Mouse (Mus musculus): ENCODE measurements around the gene Mast4. TPM values are rescaled to one million over a fixed set of nuclear protein-coding genes. Genes with fewer than 3 reads are reported as not detected.

The Mast4 gene
- polyA plus RNA-seq, 1 experiment from 2014 or later = 21.5 TPM

GRCm38 (mm10) chr13:103115116-103115515, 219.2 kb downstream of the Mast4 start:
- DNase-seq (ENCODE audit: low spot score) = no peak
- no peaks in the 10 kb centered on the region for H3K27me3 ChIP-seq (ENCODE audit: low read depth, poor library complexity, severe bottlenecking)
- H3K9me3 ChIP-seq (replicated peaks) = no peaks in the 10 kb centered on the region
- no peak overlapping the region for H3K4me3 ChIP-seq
- H3K27ac ChIP-seq = no peak overlapping the region
- 92% methylated on average over 4 of the region's 4 CpGs for WGBS
- no peaks in the 10 kb centered on the region for H3K36me3 ChIP-seq
- H3K4me1 ChIP-seq = peaks cover 15% of the 10 kb centered on the region

- H3K4me3 ChIP-seq = no peak overlapping the region
- H3K27ac ChIP-seq = no peak overlapping the region
- H3K36me3 ChIP-seq = no peaks in the 10 kb centered on the region
- H3K27me3 ChIP-seq (ENCODE audit: low read depth, poor library complexity, severe bottlenecking) = no peaks in the 10 kb centered on the region
- no peak for DNase-seq (ENCODE audit: low spot score)
- 68% methylated on average over 5 of the region's 5 CpGs for WGBS
- H3K9me3 ChIP-seq (replicated peaks) = no peaks in the 10 kb centered on the region
- H3K4me1 ChIP-seq = peaks cover 15% of the 10 kb centered on the region
Observed at GRCm38 (mm10) chr13:103114274-103114673, 220.0 kb downstream of the Mast4 start.

- DNase-seq (ENCODE audit: low spot score) = peak; percentile 86
Observed at GRCm38 (mm10) chr13:103109872-103110271, 224.4 kb downstream of the Mast4 start.

GRCm38 (mm10) chr13:103107362-103107761, 226.9 kb downstream of the Mast4 start:
- H3K4me1 ChIP-seq = peaks cover 19% of the 10 kb centered on the region
- 90% methylated on average over 5 of the region's 5 CpGs for WGBS
- H3K27me3 ChIP-seq (ENCODE audit: low read depth, poor library complexity, severe bottlenecking) = no peaks in the 10 kb centered on the region
- H3K36me3 ChIP-seq = no peaks in the 10 kb centered on the region
- no peak for DNase-seq (ENCODE audit: low spot score)
- H3K9me3 ChIP-seq (replicated peaks) = no peaks in the 10 kb centered on the region
- H3K27ac ChIP-seq = no peak overlapping the region
- H3K4me3 ChIP-seq = no peak overlapping the region

More at GRCm38 (mm10) chr13:103109872-103110271, 224.4 kb downstream of the Mast4 start:
- Histone ChIP-seq H3K27me3 (ENCODE audit: low read depth, poor library complexity, severe bottlenecking) (no peaks in the 10 kb centered on the region), H3K27ac (no peak overlapping the region), H3K4me1 (peaks cover 19% of the 10 kb centered on the region), H3K9me3 (replicated peaks) (no peaks in the 10 kb centered on the region), H3K4me3 (no peak overlapping the region), H3K36me3 (no peaks in the 10 kb centered on the region)
- WGBS = 37% methylated on average over 10 of the region's 10 CpGs

GRCm38 (mm10) chr13:103102598-103102997, 231.7 kb downstream of the Mast4 start:
- Histone ChIP-seq H3K4me1 (peaks cover 15% of the 10 kb centered on the region), H3K4me3 (no peak overlapping the region), H3K9me3 (replicated peaks) (no peaks in the 10 kb centered on the region), H3K36me3 (no peaks in the 10 kb centered on the region), H3K27me3 (ENCODE audit: low read depth, poor library complexity, severe bottlenecking) (peaks cover 11% of the 10 kb centered on the region), H3K27ac (no peak overlapping the region)
- no peak for DNase-seq (ENCODE audit: low spot score)
- WGBS = 76% methylated on average over 6 of the region's 6 CpGs

DNA sequence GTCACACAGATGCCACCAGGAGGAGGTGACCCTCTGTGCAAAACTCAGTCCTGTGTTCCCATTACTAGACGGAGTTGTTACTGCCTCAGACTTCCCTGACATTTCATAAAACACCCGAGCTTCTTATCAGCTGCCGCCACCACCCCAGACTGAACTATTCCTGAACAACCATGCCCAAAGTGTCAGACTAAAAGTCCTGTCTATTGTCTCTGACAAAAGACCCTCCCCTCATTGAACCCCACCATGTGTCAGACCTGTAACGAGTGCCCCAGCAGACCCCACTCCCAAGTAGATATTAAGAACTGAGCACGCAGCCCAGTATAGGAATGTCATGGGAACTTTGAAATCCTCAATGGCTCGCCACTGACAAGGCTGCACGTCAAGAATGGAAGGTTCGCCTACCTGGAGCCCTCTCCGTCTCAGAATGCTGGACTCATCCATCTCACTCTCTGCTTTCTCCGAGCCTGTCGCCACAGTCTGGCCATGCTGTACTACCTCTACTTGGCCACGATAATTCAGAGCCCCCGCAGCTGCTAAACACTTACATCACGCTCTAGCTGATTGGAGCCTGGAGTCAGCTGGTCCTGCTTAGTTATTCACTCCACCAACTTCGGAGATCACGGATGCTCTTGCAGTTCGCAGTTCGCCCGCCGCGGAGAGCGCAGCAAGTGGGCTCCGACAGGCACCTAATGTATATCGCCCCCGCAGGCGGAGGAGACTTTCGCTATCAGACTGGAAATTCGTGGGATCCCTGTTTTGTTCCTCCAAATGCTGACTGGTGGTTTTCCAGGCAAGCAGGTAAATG, 237.7 kb downstream of the Mast4 start:
- H3K27ac ChIP-seq = 0 out of 2 replicates have a peak overlapping the region, but pooled peaks have one; percentile 2

GRCm38 (mm10) chr13:103095491-103095890, 238.8 kb downstream of the Mast4 start:
- H3K27me3 ChIP-seq (ENCODE audit: low read depth, poor library complexity, severe bottlenecking) = peaks cover 31% of the 10 kb centered on the region
- H3K4me3 ChIP-seq = no peak overlapping the region
- H3K4me1 ChIP-seq = peaks cover 21% of the 10 kb centered on the region
- WGBS = 75% methylated on average over 7 of the region's 7 CpGs
- H3K36me3 ChIP-seq = no peaks in the 10 kb centered on the region
- DNase-seq (ENCODE audit: low spot score) = no peak
- H3K27ac ChIP-seq = no peak overlapping the region
- no peaks in the 10 kb centered on the region for H3K9me3 ChIP-seq (replicated peaks)

More for the DNA sequence above, 237.7 kb downstream of the Mast4 start:
- DNase-seq (ENCODE audit: low spot score) = peak; percentile 74
- WGBS = 7% methylated on average over 28 of the region's 28 CpGs
- Histone ChIP-seq H3K4me3 (peak overlapping the region; percentile 55), H3K4me1 (peaks cover 21% of the 10 kb centered on the region), H3K27me3 (ENCODE audit: low read depth, poor library complexity, severe bottlenecking) (peaks cover 31% of the 10 kb centered on the region), H3K36me3 (no peaks in the 10 kb centered on the region), H3K9me3 (replicated peaks) (no peaks in the 10 kb centered on the region)

- 85% methylated on average over 5 of the region's 5 CpGs for WGBS
- no peak overlapping the region for H3K27ac ChIP-seq
- peaks cover 31% of the 10 kb centered on the region for H3K27me3 ChIP-seq (ENCODE audit: low read depth, poor library complexity, severe bottlenecking)
- H3K9me3 ChIP-seq (replicated peaks) = no peaks in the 10 kb centered on the region
- H3K36me3 ChIP-seq = no peaks in the 10 kb centered on the region
- DNase-seq (ENCODE audit: low spot score) = no peak
- H3K4me1 ChIP-seq = peaks cover 21% of the 10 kb centered on the region
- H3K4me3 ChIP-seq = no peak overlapping the region
Observed at GRCm38 (mm10) chr13:103094595-103094994, 239.7 kb downstream of the Mast4 start.

DNA sequence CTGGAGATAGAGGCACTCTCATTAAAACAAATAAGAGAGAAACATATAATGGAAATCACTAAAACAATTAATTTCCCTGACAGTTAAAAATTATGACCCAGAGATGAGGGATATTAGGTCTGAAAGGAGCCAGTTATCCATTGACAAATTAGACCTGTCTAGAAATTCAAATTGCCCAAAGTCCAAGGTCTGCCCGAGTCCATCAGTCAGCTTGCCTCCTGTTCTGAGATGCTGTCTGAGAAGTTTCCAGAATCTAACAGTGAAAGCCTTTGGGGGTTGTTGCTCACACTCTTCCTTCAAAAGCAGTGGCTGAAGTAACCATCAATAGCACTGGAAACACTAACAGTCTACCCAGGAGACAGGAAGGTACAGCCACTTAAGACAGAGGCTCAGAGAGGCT, 240.6 kb downstream of the Mast4 start:
- no peak for DNase-seq (ENCODE audit: low spot score)
- WGBS = 77% methylated on average over 1 of the region's 1 CpGs
- Histone ChIP-seq H3K27ac (no peak overlapping the region), H3K36me3 (no peaks in the 10 kb centered on the region), H3K4me1 (peaks cover 21% of the 10 kb centered on the region), H3K9me3 (replicated peaks) (no peaks in the 10 kb centered on the region), H3K27me3 (ENCODE audit: low read depth, poor library complexity, severe bottlenecking) (peaks cover 31% of the 10 kb centered on the region), H3K4me3 (no peak overlapping the region)

- Histone ChIP-seq H3K27ac (no peak overlapping the region), H3K9me3 (replicated peaks) (no peaks in the 10 kb centered on the region), H3K4me3 (no peak overlapping the region), H3K36me3 (no peaks in the 10 kb centered on the region), H3K27me3 (ENCODE audit: low read depth, poor library complexity, severe bottlenecking) (no peaks in the 10 kb centered on the region), H3K4me1 (0 out of 2 replicates have a peak, but pooled peaks cover 5% of the 10 kb centered on the region)
- 79% methylated on average over 15 of the region's 15 CpGs for WGBS
- no peak for DNase-seq (ENCODE audit: low spot score)
Observed at GRCm38 (mm10) chr13:103085540-103086121, 248.7 kb downstream of the Mast4 start.

DNA sequence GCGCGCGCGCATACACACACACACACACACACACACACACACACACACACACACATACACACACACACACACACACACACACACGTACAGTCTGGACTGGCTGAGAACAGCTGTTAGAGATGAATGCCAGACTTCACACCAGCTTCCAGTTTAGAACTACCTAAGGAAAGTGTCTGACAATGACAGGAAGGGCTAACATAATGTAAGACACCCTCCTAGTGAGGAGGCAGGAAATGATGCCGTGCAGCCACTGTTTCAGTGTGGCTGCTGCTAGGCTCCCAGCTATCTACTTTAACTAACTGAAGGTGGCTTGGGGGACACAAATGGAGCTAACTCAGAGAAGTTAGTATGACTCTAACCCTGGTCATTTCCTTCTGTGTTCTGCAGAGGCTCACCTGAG, 251.4 kb downstream of the Mast4 start:
- Histone ChIP-seq H3K27me3 (ENCODE audit: low read depth, poor library complexity, severe bottlenecking) (no peaks in the 10 kb centered on the region), H3K36me3 (no peaks in the 10 kb centered on the region), H3K9me3 (replicated peaks) (no peaks in the 10 kb centered on the region), H3K4me3 (no peak overlapping the region), H3K27ac (no peak overlapping the region), H3K4me1 (0 out of 2 replicates have a peak, but pooled peaks cover 5% of the 10 kb centered on the region)
- no peak for DNase-seq (ENCODE audit: low spot score)
- WGBS = 79% methylated on average over 5 of the region's 6 CpGs

DNA sequence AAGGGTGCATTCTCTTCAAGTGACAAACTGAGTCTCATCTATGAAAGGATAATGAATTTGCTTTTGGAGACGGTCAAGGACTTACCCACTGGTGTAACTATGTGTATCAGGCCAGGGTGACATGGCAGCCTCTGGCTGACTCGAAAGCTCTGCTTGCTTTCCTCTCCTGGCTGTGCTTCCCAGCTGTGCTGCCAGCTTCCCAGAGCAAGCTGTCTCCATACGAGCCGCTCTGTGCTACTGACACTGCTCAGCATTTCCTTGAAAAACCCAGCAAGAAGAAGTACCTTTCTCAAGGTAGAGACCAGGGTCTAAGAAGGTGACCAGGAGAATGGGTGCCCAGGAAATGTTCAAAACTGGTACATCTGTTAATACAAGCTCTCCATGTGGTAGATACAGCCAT, 254.5 kb downstream of the Mast4 start:
- no peaks in the 10 kb centered on the region for H3K9me3 ChIP-seq (replicated peaks)
- H3K36me3 ChIP-seq = no peaks in the 10 kb centered on the region
- H3K27ac ChIP-seq = no peak overlapping the region
- 0 out of 2 replicates have a peak, but pooled peaks cover 5% of the 10 kb centered on the region for H3K4me1 ChIP-seq
- DNase-seq (ENCODE audit: low spot score) = no peak
- 77% methylated on average over 4 of the region's 4 CpGs for WGBS
- no peak overlapping the region for H3K4me3 ChIP-seq
- H3K27me3 ChIP-seq (ENCODE audit: low read depth, poor library complexity, severe bottlenecking) = no peaks in the 10 kb centered on the region

DNA sequence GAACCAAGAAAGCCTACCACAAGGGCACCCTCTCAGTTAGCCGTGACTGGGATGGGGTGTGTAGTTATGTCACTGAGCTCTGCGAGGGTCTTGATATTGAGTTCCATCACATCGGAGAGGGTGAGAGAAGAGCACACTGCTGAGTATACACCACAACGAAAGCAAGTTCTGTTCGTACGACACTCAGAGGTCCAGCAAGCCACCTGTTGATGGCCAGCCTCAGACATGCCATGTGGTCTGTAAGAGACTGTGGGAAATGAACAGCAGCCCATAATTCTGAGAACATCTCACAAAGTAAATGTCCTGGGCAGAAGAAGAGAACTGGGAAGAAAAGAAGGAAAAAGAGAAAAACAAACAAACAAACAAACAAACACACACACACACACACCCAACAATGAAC, 255.5 kb downstream of the Mast4 start:
- Histone ChIP-seq H3K9me3 (replicated peaks) (no peaks in the 10 kb centered on the region), H3K4me1 (0 out of 2 replicates have a peak, but pooled peaks cover 5% of the 10 kb centered on the region), H3K27me3 (ENCODE audit: low read depth, poor library complexity, severe bottlenecking) (no peaks in the 10 kb centered on the region), H3K27ac (no peak overlapping the region), H3K4me3 (no peak overlapping the region), H3K36me3 (no peaks in the 10 kb centered on the region)
- no peak for DNase-seq (ENCODE audit: low spot score)
- 89% methylated on average over 6 of the region's 6 CpGs for WGBS

Measured in limb, embryonic 10.5 days (tissue).